Mouse (Mus musculus): ENCODE data around the gene Prkcsh. TPM values are rescaled to one million over a fixed set of nuclear protein-coding genes. Genes with fewer than 3 reads are reported as not detected.

Prkcsh gene
- total RNA-seq (2021): 100 to 1,000 TPM; 166 to 175 TPM
- polyA plus RNA-seq (2012; rRNA removed): 136 and 209 TPM in 2 replicates
- long read RNA-seq, transcript Prkcsh-205 (18 exons, 2,228 nt): minor isoform, 9 of 141 reads
- long read RNA-seq, transcript Prkcsh-201 (18 exons, 2,012 nt): major isoform, 60 of 141 reads
- long read RNA-seq, transcript Prkcsh-202 (18 exons, 1,983 nt): minor isoform, 40 of 141 reads
- long read RNA-seq, partial matches to known transcripts: 22 of 141 reads
- long read RNA-seq, other reads (novel, unspliced or antisense): 10 of 141 reads

- DNase-seq: peak; percentile 100
Observed at GRCm38 (mm10) chr9:22002194-22003162, at the start of gene Prkcsh, which contains the start of gene Ccdc151. Prkcsh (plus strand) TSS chr9:22002806. Ccdc151 (minus strand) TSS chr9:22002634.

GRCm38 (mm10) chr9:21953600-21953999, 49.0 kb upstream of the Prkcsh start:
- DNase-seq: no peak

- no peak for DNase-seq
Observed at GRCm38 (mm10) chr9:21954635-21955034, 48.0 kb upstream of the Prkcsh start.

- DNase-seq: no peak
Observed at GRCm38 (mm10) chr9:21955225-21955569, 47.4 kb upstream of the Prkcsh start.

- peak; percentile 99 for DNase-seq
Observed at GRCm38 (mm10) chr9:21955570-21956281, 46.9 kb upstream of the Prkcsh start, which contains the start of gene Swsap1. Swsap1 (plus strand) TSS chr9:21955755.

- DNase-seq: no peak
Observed at GRCm38 (mm10) chr9:21958372-21958771, 44.2 kb upstream of the Prkcsh start.

GRCm38 (mm10) chr9:21959244-21959643, 43.4 kb upstream of the Prkcsh start:
- DNase-seq: no peak

- DNase-seq: no peak
Observed at GRCm38 (mm10) chr9:21960135-21960534, 42.5 kb upstream of the Prkcsh start.

GRCm38 (mm10) chr9:21960558-21961208, 41.9 kb upstream of the Prkcsh start:
- DNase-seq: peak; percentile 34

GRCm38 (mm10) chr9:21961366-21961980, 41.1 kb upstream of the Prkcsh start:
- DNase-seq: no peak

GRCm38 (mm10) chr9:21962010-21962409, 40.6 kb upstream of the Prkcsh start:
- no peak for DNase-seq

- DNase-seq: peak; percentile 66
Observed at GRCm38 (mm10) chr9:21962416-21963059, 40.1 kb upstream of the Prkcsh start.

GRCm38 (mm10) chr9:21963417-21963816, 39.2 kb upstream of the Prkcsh start, which contains the start of gene Epor:
Epor (minus strand) TSS chr9:21963506.
- DNase-seq: peak; percentile 46

GRCm38 (mm10) chr9:21968883-21969282, 33.7 kb upstream of the Prkcsh start:
- DNase-seq: no peak

- peak; percentile 35 for DNase-seq
Observed at GRCm38 (mm10) chr9:21969304-21969703, 33.3 kb upstream of the Prkcsh start.

GRCm38 (mm10) chr9:21976626-21977175, 25.9 kb upstream of the Prkcsh start:
- DNase-seq: no peak

- DNase-seq: no peak
Observed at GRCm38 (mm10) chr9:21977331-21977730, 25.3 kb upstream of the Prkcsh start.

- peak; percentile 49 for DNase-seq
Observed at GRCm38 (mm10) chr9:21977972-21978371, 24.6 kb upstream of the Prkcsh start.

GRCm38 (mm10) chr9:21978398-21979128, 24.0 kb upstream of the Prkcsh start:
- DNase-seq: no peak

- no peak for DNase-seq
Observed at GRCm38 (mm10) chr9:21983911-21984310, 18.7 kb upstream of the Prkcsh start.

All from adrenal gland, adult 2 months (tissue).